13 mouse cellular contexts compared by ENCODE assay signal in genomic region chr16:11743724-11744123, GRCm38 (mm10).
"Had no signal": no experiment of that assay in that cellular context is flagged by ENCODE, and none has a peak within 500 bp of the region (broad histone marks: within the 10 kb centered on the region; RNA-seq: fewer than 3 reads in every experiment).

No protein-coding gene starts in this region.

- H3K27me3 ChIP-seq: liver, embryonic 13.5 days; lung, embryonic 15.5 days; neural tube, embryonic 13.5 days; stomach, embryonic 15.5 days had no signal

- H3K4me1 ChIP-seq: liver, embryonic 13.5 days; lung, embryonic 15.5 days; neural tube, embryonic 13.5 days; stomach, embryonic 15.5 days had no signal

- DNase-seq: kidney, adult 11 months; kidney, adult 9 months; liver; liver, embryonic 13.5 days; liver, postnatal 0 days; lung, postnatal 14 days; midbrain, embryonic 14.5 days; thymus, postnatal 4 days had no signal

- H3K4me3 ChIP-seq: liver, embryonic 13.5 days; lung, embryonic 15.5 days; neural tube, embryonic 13.5 days; stomach, embryonic 15.5 days had no signal

- H3K9me3 ChIP-seq: liver, embryonic 13.5 days; lung, embryonic 15.5 days; neural tube, embryonic 13.5 days; stomach, embryonic 15.5 days had no signal

- H3K27ac ChIP-seq: kidney, postnatal 0 days; liver, embryonic 13.5 days; lung, embryonic 15.5 days; macrophage; neural tube, embryonic 13.5 days; stomach, embryonic 15.5 days had no signal

- ATAC-seq: liver, postnatal 0 days had no signal

- H3K36me3 ChIP-seq: liver, embryonic 13.5 days; lung, embryonic 15.5 days; neural tube, embryonic 13.5 days; stomach, embryonic 15.5 days had no signal

- H3K4me2 ChIP-seq: liver, embryonic 13.5 days; lung, embryonic 15.5 days; neural tube, embryonic 13.5 days; stomach, embryonic 15.5 days had no signal

- H3K9ac ChIP-seq: liver, embryonic 13.5 days; liver, postnatal 0 days; lung, embryonic 15.5 days; neural tube, embryonic 13.5 days; stomach, embryonic 15.5 days had no signal
